Mouse (Mus musculus) bone marrow macrophage, adult 2 months (primary cell): ENCODE data around the gene Uchl4.

Experiments used
- CTCF ChIP-seq: IDR thresholded peaks from 2 replicates; pipeline ENCODE4 v1.5.1; 2012; ENCODE audit warnings: low read depth, mild to moderate bottlenecking, low read length, moderate library complexity
- POLR2A ChIP-seq: IDR thresholded peaks from 2 replicates; pipeline ENCODE4 v1.6.1; 2012; ENCODE audit warnings: mild to moderate bottlenecking, low read depth, low read length, borderline replicate concordance

GRCm38 (mm10) chr9:64225805-64226204 lies 9.2 kb upstream of the Uchl4 start:
- TF ChIP-seq CTCF: no peak
- no peak for TF ChIP-seq POLR2A
